Mouse (Mus musculus) urinary bladder, adult 2 months (tissue): ENCODE data around the gene Olfr1423. TPM values are rescaled to one million over a fixed set of nuclear protein-coding genes. Genes with fewer than 3 reads are reported as not detected.

Experiments
- polyA plus RNA-seq: library from polyadenylated mRNA; depleted of rRNA; stranded (reverse); fragments of >200 nt; gene quantifications from 2 replicates; pipeline ENCODE4 v1.2.3, GENCODE M21; 2012; rRNA removed

The Olfr1423 gene
- polyA plus RNA-seq, 1 experiment = not detected

Other genes with a start within 250 kb of the Olfr1423 start
- 16.9 and 19.3 TPM in 2 replicates for gene Stx3, start 221.9 kb downstream of the Olfr1423 start, polyA plus RNA-seq
- gene Olfr1417, start 202.1 kb downstream of the Olfr1423 start, polyA plus RNA-seq = 0.08 TPM in 1 of 2 replicates, not detected in the other
- not detected in 2 replicates for gene Olfr1418, start 180.3 kb downstream of the Olfr1423 start, polyA plus RNA-seq
- 0.03 TPM in 1 of 2 replicates, not detected in the other for gene Olfr1419, start 166.2 kb downstream of the Olfr1423 start, polyA plus RNA-seq
- not detected in 2 replicates for gene Olfr1420, start 154.8 kb downstream of the Olfr1423 start, polyA plus RNA-seq
- 17.4 and 18.4 TPM in 2 replicates for gene Patl1, start 128.9 kb downstream of the Olfr1423 start, polyA plus RNA-seq
- 33.2 and 35.0 TPM in 2 replicates for gene Osbp, start 75.4 kb downstream of the Olfr1423 start, polyA plus RNA-seq
- not detected in 2 replicates for gene Olfr1424, start 21.4 kb upstream of the Olfr1423 start, polyA plus RNA-seq
- not detected in 2 replicates for gene Olfr1425, start 36.4 kb upstream of the Olfr1423 start, polyA plus RNA-seq
- not detected in 2 replicates for gene Olfr1426, start 50.7 kb upstream of the Olfr1423 start, polyA plus RNA-seq
- gene Olfr1427, start 62.0 kb upstream of the Olfr1423 start, polyA plus RNA-seq = not detected in 2 replicates
- gene Olfr1428, start 74.6 kb upstream of the Olfr1423 start, polyA plus RNA-seq = not detected in 2 replicates
- not detected in 2 replicates for gene Olfr76, start 81.9 kb upstream of the Olfr1423 start, polyA plus RNA-seq
- gene Olfr1555-ps1, start 128.8 kb upstream of the Olfr1423 start, polyA plus RNA-seq = not detected in 2 replicates
- not detected in 2 replicates for gene Olfr1431, start 159.3 kb upstream of the Olfr1423 start, polyA plus RNA-seq
- gene Olfr1432, start 191.3 kb upstream of the Olfr1423 start, polyA plus RNA-seq = not detected in 2 replicates
- not detected in 2 replicates for gene Olfr262, start 200.3 kb upstream of the Olfr1423 start, polyA plus RNA-seq
- not detected in 2 replicates for gene Olfr235, start 219.7 kb upstream of the Olfr1423 start, polyA plus RNA-seq
- not detected in 2 replicates for gene Olfr1434, start 238.5 kb upstream of the Olfr1423 start, polyA plus RNA-seq